Mouse (Mus musculus) forebrain, postnatal 0 days (tissue): ENCODE data around the gene Fam160a2. TPM values are rescaled to one million over a fixed set of nuclear protein-coding genes. Genes with fewer than 3 reads are reported as not detected.

ENCODE experiments used
- ATAC-seq: fragments of 200-750 bp; cut with Nextera tagmentation; 2 replicates; pipeline ENCODE4 v1.8.0; 2017; ENCODE audit warnings: mild to moderate bottlenecking, moderate library complexity
- DNase-seq: peaks from one replicate; pipeline ENCODE4 v3.0.0-alpha.2; 2015
- H3K27ac ChIP-seq: fragments of 300-500 bp; sonication (generic); 2 replicates; pipeline ENCODE4 v1.5.1; 2014; ENCODE audit warnings: low read depth, mild to moderate bottlenecking, antibody characterized with exemption, low read length, moderate library complexity, mixed read lengths
- H3K27me3 ChIP-seq: fragments of 300-500 bp; sonication (generic); 2 replicates; pipeline ENCODE4 v1.6.1; 2014; ENCODE audit warnings: mild to moderate bottlenecking, low read length, mixed read lengths; ENCODE audit not compliant: insufficient read depth
- H3K36me3 ChIP-seq: fragments of 300-500 bp; sonication (generic); 2 replicates; pipeline ENCODE4 v1.6.1; 2014; ENCODE audit warnings: mild to moderate bottlenecking, moderate library complexity; ENCODE audit not compliant: insufficient read depth
- H3K4me1 ChIP-seq: fragments of 300-500 bp; sonication (generic); 2 replicates; pipeline ENCODE4 v1.6.1; 2014; ENCODE audit warnings: antibody characterized with exemption; ENCODE audit not compliant: insufficient read depth
- H3K4me2 ChIP-seq: fragments of 300-500 bp; sonication (generic); 2 replicates; pipeline ENCODE4 v1.6.1; 2014; ENCODE audit warnings: low read depth, mild to moderate bottlenecking, moderate library complexity
- H3K4me3 ChIP-seq: fragments of 300-500 bp; sonication (generic); 2 replicates; pipeline ENCODE4 v1.5.1; 2014; ENCODE audit warnings: low read depth, low read length, mixed read lengths
- H3K9ac ChIP-seq: fragments of 300-500 bp; sonication (generic); 2 replicates; pipeline ENCODE4 v1.6.1; 2014; ENCODE audit warnings: mild to moderate bottlenecking
- H3K9me3 ChIP-seq: fragments of 300-500 bp; sonication (generic); 2 replicates; pipeline ENCODE4 v1.6.1; 2016; ENCODE audit warnings: low read length
- CTCF ChIP-seq: sonication (generic); IDR thresholded peaks from 2 replicates; pipeline ENCODE4 v1.5.1; 2016; ENCODE audit warnings: antibody characterized with exemption, control low read depth, low read depth
- WGBS: fragments of 180-500 bp; shearing (Covaris S2); extraction: QIAGEN DNeasy Blood & Tissue Kit; methylation state at CpG from one replicate; pipeline ENCODE4 v1.1.7; 2014; 5-methylcytosine and 5-hydroxymethylcytosine counted together
- polyA plus RNA-seq: library from polyadenylated mRNA; unstranded; fragments of >200 nt; fragmentation: Nextera tagmentation; extraction: Ambion mirVana; gene quantifications from 2 replicates; pipeline ENCODE4 v1.2.1, GENCODE M21; 2015
- total RNA-seq: library from RNA; depleted of rRNA; stranded (reverse); fragments of >200 nt; gene quantifications from 2 replicates; pipeline ENCODE4 v1.2.3, GENCODE M21; 2014

Gene Fam160a2
- total and polyA plus RNA-seq, 2 experiments from 2014 or later, result 36.9 to 42.1 TPM

GRCm38 (mm10) chr7:105394606-105395005 is 5.2 kb downstream of the Fam160a2 start:
- Histone ChIP-seq H3K27ac (no peak overlapping the region), H3K4me1 (no peaks in the 10 kb centered on the region), H3K9me3 (no peaks in the 10 kb centered on the region), H3K27me3 (no peaks in the 10 kb centered on the region), H3K36me3 (peaks cover 8% of the 10 kb centered on the region), H3K9ac (no peak overlapping the region), H3K4me3 (no peak overlapping the region), H3K4me2 (no peak overlapping the region)
- ATAC-seq (no peak), DNase-seq (no peak)
- TF ChIP-seq CTCF, result no peak
- WGBS, result 69% methylated on average over 1 of the region's 1 CpGs

GRCm38 (mm10) chr7:105390236-105390635 is 9.6 kb downstream of the Fam160a2 start:
- peaks cover 40% of the 10 kb centered on the region for H3K36me3 ChIP-seq
- H3K9me3 ChIP-seq, result no peaks in the 10 kb centered on the region
- no peak for TF ChIP-seq CTCF
- ATAC-seq (no peak), DNase-seq (no peak)
- no peaks in the 10 kb centered on the region for H3K4me1 ChIP-seq
- no peaks in the 10 kb centered on the region for H3K27me3 ChIP-seq
- H3K4me3 ChIP-seq, result no peak overlapping the region
- 93% methylated on average over 2 of the region's 2 CpGs for WGBS
- H3K4me2 ChIP-seq, result no peak overlapping the region
- no peak overlapping the region for H3K9ac ChIP-seq
- no peak overlapping the region for H3K27ac ChIP-seq

GRCm38 (mm10) chr7:105387696-105388095 is 12.2 kb downstream of the Fam160a2 start:
- no peak overlapping the region for H3K27ac ChIP-seq
- no peaks in the 10 kb centered on the region for H3K4me1 ChIP-seq
- TF ChIP-seq CTCF, result no peak
- DNase-seq (no peak), ATAC-seq (no peak)
- H3K9ac ChIP-seq, result no peak overlapping the region
- H3K4me3 ChIP-seq, result no peak overlapping the region
- H3K4me2 ChIP-seq, result no peak overlapping the region
- peaks cover 66% of the 10 kb centered on the region for H3K36me3 ChIP-seq
- no peaks in the 10 kb centered on the region for H3K9me3 ChIP-seq
- no peaks in the 10 kb centered on the region for H3K27me3 ChIP-seq
- WGBS, result 99% methylated on average over 2 of the region's 2 CpGs

GRCm38 (mm10) chr7:105380329-105380728 is 19.5 kb downstream of the Fam160a2 start:
- H3K4me3 ChIP-seq, result no peak overlapping the region
- H3K27ac ChIP-seq, result no peak overlapping the region
- H3K36me3 ChIP-seq, result peaks cover 78% of the 10 kb centered on the region
- ATAC-seq, result no peak
- TF ChIP-seq CTCF, result no peak
- no peaks in the 10 kb centered on the region for H3K27me3 ChIP-seq
- no peak overlapping the region for H3K9ac ChIP-seq
- H3K9me3 ChIP-seq, result no peaks in the 10 kb centered on the region
- WGBS, result 97% methylated on average over 3 of the region's 3 CpGs
- no peak for DNase-seq
- H3K4me1 ChIP-seq, result no peaks in the 10 kb centered on the region
- no peak overlapping the region for H3K4me2 ChIP-seq

- H3K9me3 ChIP-seq, result no peaks in the 10 kb centered on the region
- H3K27me3 ChIP-seq, result no peaks in the 10 kb centered on the region
- H3K4me2 ChIP-seq, result no peak within 1 kb of the TSS
- H3K36me3 ChIP-seq, result peaks cover 38% of the 10 kb centered on the region
- DNase-seq, result no peak
- 85% methylated on average over 1 of the region's 1 CpGs for WGBS
- no peak within 1 kb of the TSS for H3K4me3 ChIP-seq
- no peak within 1 kb of the TSS for H3K9ac ChIP-seq
- no peak for TF ChIP-seq CTCF
- H3K27ac ChIP-seq, result no peak within 1 kb of the TSS
- H3K4me1 ChIP-seq, result no peaks in the 10 kb centered on the region
- ATAC-seq, result no peak
Measured at GRCm38 (mm10) chr7:105374866-105375265, 25.0 kb downstream of the Fam160a2 start, which contains the start of gene Gm5901. Gm5901 (plus strand) TSS chr7:105375038.

GRCm38 (mm10) chr7:105373976-105374375 is 25.9 kb downstream of the Fam160a2 start:
- DNase-seq, result no peak
- ATAC-seq, result no peak
- Histone ChIP-seq H3K9me3 (no peaks in the 10 kb centered on the region), H3K36me3 (peaks cover 30% of the 10 kb centered on the region), H3K4me2 (no peak overlapping the region), H3K9ac (no peak overlapping the region), H3K27ac (no peak overlapping the region), H3K4me1 (no peaks in the 10 kb centered on the region), H3K4me3 (no peak overlapping the region), H3K27me3 (no peaks in the 10 kb centered on the region)
- 93% methylated on average over 3 of the region's 3 CpGs for WGBS
- TF ChIP-seq CTCF, result no peak

GRCm38 (mm10) chr7:105373509-105373908 is 26.3 kb downstream of the Fam160a2 start:
- DNase-seq (no peak), ATAC-seq (no peak)
- H3K27me3 ChIP-seq, result no peaks in the 10 kb centered on the region
- no peak overlapping the region for H3K27ac ChIP-seq
- no peaks in the 10 kb centered on the region for H3K4me1 ChIP-seq
- no peak for TF ChIP-seq CTCF
- 74% methylated on average over 4 of the region's 4 CpGs for WGBS
- no peak overlapping the region for H3K9ac ChIP-seq
- H3K36me3 ChIP-seq, result peaks cover 25% of the 10 kb centered on the region
- H3K4me2 ChIP-seq, result no peak overlapping the region
- H3K4me3 ChIP-seq, result no peak overlapping the region
- no peaks in the 10 kb centered on the region for H3K9me3 ChIP-seq

GRCm38 (mm10) chr7:105372912-105373311 is 26.9 kb downstream of the Fam160a2 start:
- TF ChIP-seq CTCF, result no peak
- no peak for ATAC-seq
- WGBS, result 92% methylated on average over 1 of the region's 1 CpGs
- DNase-seq, result no peak
- Histone ChIP-seq H3K9me3 (no peaks in the 10 kb centered on the region), H3K36me3 (peaks cover 20% of the 10 kb centered on the region), H3K4me2 (no peak overlapping the region), H3K9ac (no peak overlapping the region), H3K27ac (no peak overlapping the region), H3K4me1 (no peaks in the 10 kb centered on the region), H3K27me3 (no peaks in the 10 kb centered on the region), H3K4me3 (no peak overlapping the region)
